Mouse (Mus musculus) megakaryocyte, embryonic 14.5 days (primary cell): ENCODE measurements at regions not wholly inside any gene's neighbourhood (a gene's known extent, or its start where the extent isn't known, plus 50 kb on each side); places are given as distances from the start of the nearest gene placed in this dataset.

ENCODE experiments used
- FLI1 ChIP-seq: IDR thresholded peaks from 2 replicates; pipeline ENCODE4 v1.6.1; 2012; ENCODE audit warnings: low read length, inconsistent platforms, mixed read lengths
- GATA1 ChIP-seq: IDR thresholded peaks from 3 replicates; pipeline ENCODE4 v1.6.1; 2012; ENCODE audit warnings: mixed read lengths, low read length, inconsistent platforms, borderline replicate concordance

- TF ChIP-seq GATA1, result no peak
- TF ChIP-seq FLI1, result no peak
These were observed 130.7 kb downstream of the Gm11232 start for GRCm38 (mm10) chr4:71627088-71627487.
